Mouse (Mus musculus) forebrain, embryonic 13.5 days (tissue): Measurements from ENCODE around the gene Gm10722. TPM values are rescaled to one million over a fixed set of nuclear protein-coding genes. Genes with fewer than 3 reads are reported as not detected.
"Not testable (repeated sequence)": the region's sequence is repeated elsewhere in the genome, so short reads cannot be mapped to it uniquely, and the experiment has no call there.

Experiments
- ATAC-seq: fragments of 200-750 bp; cut with Nextera tagmentation; 2 replicates; pipeline ENCODE4 v1.8.0; 2017
- H3K27ac ChIP-seq: fragments of 300-500 bp; sonication (generic); 2 replicates; pipeline ENCODE4 v1.5.1; 2015; ENCODE audit warnings: inconsistent platforms, mild to moderate bottlenecking, moderate library complexity
- H3K27me3 ChIP-seq: fragments of 300-500 bp; sonication (generic); 2 replicates; pipeline ENCODE4 v1.6.1; 2015; ENCODE audit warnings: mild to moderate bottlenecking, inconsistent platforms
- H3K36me3 ChIP-seq: fragments of 300-500 bp; sonication (generic); 2 replicates; pipeline ENCODE4 v1.6.1; 2015; ENCODE audit warnings: mild to moderate bottlenecking, inconsistent platforms; ENCODE audit not compliant: poor library complexity, severe bottlenecking
- H3K4me1 ChIP-seq: fragments of 300-500 bp; sonication (generic); 2 replicates; pipeline ENCODE4 v1.6.1; 2015; ENCODE audit warnings: inconsistent platforms
- H3K4me2 ChIP-seq: fragments of 300-500 bp; sonication (generic); 2 replicates; pipeline ENCODE4 v1.6.1; 2015; ENCODE audit warnings: inconsistent platforms, mild to moderate bottlenecking, moderate library complexity
- H3K4me3 ChIP-seq: fragments of 300-500 bp; sonication (generic); 2 replicates; pipeline ENCODE4 v1.5.1; 2015; ENCODE audit warnings: mild to moderate bottlenecking, inconsistent platforms
- H3K9ac ChIP-seq: fragments of 300-500 bp; sonication (generic); 2 replicates; pipeline ENCODE4 v1.6.1; 2015; ENCODE audit warnings: mild to moderate bottlenecking, inconsistent platforms
- H3K9me3 ChIP-seq: fragments of 300-500 bp; sonication (generic); replicated peaks from 2 replicates; pipeline ENCODE4 v1.6.1; 2016; ENCODE audit warnings: inconsistent platforms
- WGBS: fragments of 180-500 bp; shearing (Covaris S2); methylation state at CpG from one replicate; pipeline ENCODE4 v1.1.7; 2015; 5-methylcytosine and 5-hydroxymethylcytosine counted together
- polyA plus RNA-seq: library from polyadenylated mRNA; unstranded; fragments of >200 nt; fragmentation: Nextera tagmentation; extraction: Ambion mirVana; gene quantifications from 2 replicates; pipeline ENCODE4 v1.2.1, GENCODE M21; 2015

The Gm10722 gene
- polyA plus RNA-seq, 1 experiment from 2014 or later: not detected

GRCm38 (mm10) chr9:3017108-3017507, 16.4 kb downstream of the Gm10722 start, which contains the start of gene Gm10719:
Gene Gm10719, plus strand, starts transcription at chr9:3017408.
- ATAC-seq, H3K4me1 ChIP-seq, H3K9ac ChIP-seq, H3K27ac ChIP-seq, H3K4me2 ChIP-seq, H3K9me3 ChIP-seq, H3K36me3 ChIP-seq, H3K4me3 ChIP-seq, H3K27me3 ChIP-seq: not testable (repeated sequence)
- WGBS: 69% methylated on average over 1 of the region's 9 CpGs

GRCm38 (mm10) chr9:3018944-3019343, 18.2 kb downstream of the Gm10722 start:
- not testable (repeated sequence) for H3K36me3 ChIP-seq, H3K9ac ChIP-seq, H3K27me3 ChIP-seq, H3K4me3 ChIP-seq, H3K9me3 ChIP-seq, ATAC-seq, H3K27ac ChIP-seq, H3K4me1 ChIP-seq, H3K4me2 ChIP-seq
- WGBS: 62% methylated on average over 9 of the region's 9 CpGs

GRCm38 (mm10) chr9:3019835-3020727, 19.4 kb downstream of the Gm10722 start:
- H3K4me2 ChIP-seq, H3K9ac ChIP-seq, H3K4me3 ChIP-seq, H3K27ac ChIP-seq, H3K4me1 ChIP-seq, H3K27me3 ChIP-seq, H3K36me3 ChIP-seq, H3K9me3 ChIP-seq: not testable (repeated sequence)
- 79% methylated on average over 17 of the region's 19 CpGs for WGBS
- ATAC-seq: peak; percentile 78

- H3K36me3 ChIP-seq, H3K27ac ChIP-seq, H3K9me3 ChIP-seq, H3K4me2 ChIP-seq, H3K4me3 ChIP-seq, ATAC-seq, H3K9ac ChIP-seq, H3K27me3 ChIP-seq, H3K4me1 ChIP-seq: not testable (repeated sequence)
- 72% methylated on average over 11 of the region's 13 CpGs for WGBS
Observed at GRCm38 (mm10) chr9:3022316-3023008, 21.7 kb downstream of the Gm10722 start.

- H3K27ac ChIP-seq, H3K9me3 ChIP-seq, H3K27me3 ChIP-seq, H3K36me3 ChIP-seq, ATAC-seq, H3K4me1 ChIP-seq, H3K4me3 ChIP-seq, H3K4me2 ChIP-seq, H3K9ac ChIP-seq: not testable (repeated sequence)
- 73% methylated on average over 12 of the region's 13 CpGs for WGBS
Observed at GRCm38 (mm10) chr9:3023312-3023984, 22.7 kb downstream of the Gm10722 start, which contains the start of gene Gm10718. Gene Gm10718, plus strand, starts transcription at chr9:3023547.

GRCm38 (mm10) chr9:3023985-3024648, 23.4 kb downstream of the Gm10722 start:
- not testable (repeated sequence) for ATAC-seq, H3K27ac ChIP-seq, H3K4me3 ChIP-seq, H3K36me3 ChIP-seq, H3K9ac ChIP-seq, H3K4me2 ChIP-seq, H3K27me3 ChIP-seq, H3K4me1 ChIP-seq, H3K9me3 ChIP-seq
- 75% methylated on average over 16 of the region's 16 CpGs for WGBS

GRCm38 (mm10) chr9:3024912-3025467, 24.3 kb downstream of the Gm10722 start, which contains the start of gene Gm10717:
Gene Gm10717, plus strand, starts transcription at chr9:3025417.
- H3K36me3 ChIP-seq, H3K4me1 ChIP-seq, ATAC-seq, H3K9ac ChIP-seq, H3K4me3 ChIP-seq, H3K4me2 ChIP-seq, H3K27ac ChIP-seq, H3K9me3 ChIP-seq, H3K27me3 ChIP-seq: not testable (repeated sequence)
- 73% methylated on average over 12 of the region's 12 CpGs for WGBS

- WGBS: 74% methylated on average over 5 of the region's 6 CpGs
- H3K9me3 ChIP-seq, H3K27me3 ChIP-seq, ATAC-seq, H3K9ac ChIP-seq, H3K27ac ChIP-seq, H3K4me3 ChIP-seq, H3K4me1 ChIP-seq, H3K36me3 ChIP-seq, H3K4me2 ChIP-seq: not testable (repeated sequence)
Observed at GRCm38 (mm10) chr9:3025653-3026052, 24.9 kb downstream of the Gm10722 start.

GRCm38 (mm10) chr9:3026136-3026535, 25.4 kb downstream of the Gm10722 start:
- H3K27ac ChIP-seq, H3K4me2 ChIP-seq, H3K9me3 ChIP-seq, H3K4me1 ChIP-seq, H3K9ac ChIP-seq, ATAC-seq, H3K4me3 ChIP-seq, H3K27me3 ChIP-seq, H3K36me3 ChIP-seq: not testable (repeated sequence)
- WGBS: 74% methylated on average over 5 of the region's 5 CpGs

GRCm38 (mm10) chr9:3026741-3027140, 26.0 kb downstream of the Gm10722 start:
- not testable (repeated sequence) for H3K27ac ChIP-seq, H3K27me3 ChIP-seq, H3K9ac ChIP-seq, H3K9me3 ChIP-seq, H3K36me3 ChIP-seq, H3K4me3 ChIP-seq, H3K4me2 ChIP-seq, H3K4me1 ChIP-seq, ATAC-seq
- WGBS: 65% methylated on average over 9 of the region's 9 CpGs

- H3K27me3 ChIP-seq, H3K9me3 ChIP-seq, H3K9ac ChIP-seq, ATAC-seq, H3K4me1 ChIP-seq, H3K27ac ChIP-seq, H3K4me2 ChIP-seq, H3K36me3 ChIP-seq, H3K4me3 ChIP-seq: not testable (repeated sequence)
- 70% methylated on average over 9 of the region's 9 CpGs for WGBS
Observed at GRCm38 (mm10) chr9:3027200-3027599, 26.5 kb downstream of the Gm10722 start.
